Mouse (Mus musculus): Measurements from ENCODE around the gene Gm11562. TPM values are rescaled to one million over a fixed set of nuclear protein-coding genes. Genes with fewer than 3 reads are reported as not detected.
A peak's percentile ranks its signal among the peaks of the same experiment; 100 is the strongest.

The Gm11562 gene
- polyA plus RNA-seq, 1 experiment = not detected

DNA sequence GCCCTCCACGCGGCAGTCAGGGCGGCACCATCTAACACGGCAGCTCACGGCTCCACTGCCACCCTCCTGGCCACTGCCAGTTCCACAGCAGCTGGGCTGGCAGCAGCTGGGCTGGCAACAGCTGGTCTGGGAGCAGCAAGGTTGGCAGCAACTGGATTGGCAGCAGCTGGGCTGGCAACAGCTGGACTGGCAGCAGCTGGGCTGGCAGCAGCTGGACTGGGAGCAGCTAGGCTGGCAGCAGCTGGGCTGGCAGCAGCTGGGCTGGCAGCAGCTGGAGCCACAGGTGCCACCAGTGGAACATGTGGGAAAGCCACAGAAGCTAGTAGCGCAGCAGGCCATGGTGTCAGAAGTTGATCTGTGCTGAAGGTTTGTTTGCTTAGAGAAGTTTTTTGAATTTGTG is 29.3 kb downstream of the Gm11562 start, which contains the start of gene Krtap1-3:
TSS of gene Krtap1-3 (minus strand) at position 359 of the 400 bp plus-strand sequence.
- TF ChIP-seq POLR2A (IDR thresholded peaks at IDR 0.05; ENCODE audit: low read depth, low read length) (no peak), CTCF (IDR thresholded peaks at IDR 0.05; ENCODE audit: borderline replicate concordance, insufficient read depth, low read length) (no peak)
- Histone ChIP-seq H3K4me1 (ENCODE audit: control insufficient read depth, insufficient read depth, low read length) (peaks cover 7% of the 10 kb centered on the region), H3K4me3 (ENCODE audit: insufficient read depth, low read length) (no peak within 1 kb of the TSS), H3K27ac (ENCODE audit: insufficient read depth, low read length) (no peak within 1 kb of the TSS)

DNA sequence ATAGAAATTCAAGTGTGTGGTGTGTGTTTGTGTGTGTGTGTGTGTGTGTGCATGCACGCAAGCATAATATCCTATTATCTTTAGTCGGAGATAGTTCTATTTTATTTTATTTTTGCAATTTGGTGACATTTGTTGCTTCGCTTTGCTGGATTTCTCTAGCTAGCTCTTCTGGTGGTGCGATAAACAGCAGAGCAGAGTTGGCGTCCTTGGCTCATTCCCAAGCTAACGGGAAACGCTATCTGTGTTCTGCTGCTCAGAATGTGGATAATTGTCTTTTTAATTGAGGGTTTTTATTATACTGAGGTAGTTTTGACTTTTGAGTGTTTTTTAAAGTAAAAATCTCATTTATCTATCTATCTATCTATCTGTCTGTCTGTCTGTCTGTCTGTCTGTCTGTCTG is 35.1 kb downstream of the Gm11562 start:
- H3K4me1 ChIP-seq (ENCODE audit: control insufficient read depth, insufficient read depth, low read length) = peaks cover 9% of the 10 kb centered on the region
- no peak overlapping the region for H3K27ac ChIP-seq (ENCODE audit: insufficient read depth, low read length)
- H3K4me3 ChIP-seq (ENCODE audit: insufficient read depth, low read length) = no peak overlapping the region
- TF ChIP-seq CTCF (IDR thresholded peaks at IDR 0.05; ENCODE audit: borderline replicate concordance, insufficient read depth, low read length) = no peak
- TF ChIP-seq POLR2A (IDR thresholded peaks at IDR 0.05; ENCODE audit: low read depth, low read length) = no peak

DNA sequence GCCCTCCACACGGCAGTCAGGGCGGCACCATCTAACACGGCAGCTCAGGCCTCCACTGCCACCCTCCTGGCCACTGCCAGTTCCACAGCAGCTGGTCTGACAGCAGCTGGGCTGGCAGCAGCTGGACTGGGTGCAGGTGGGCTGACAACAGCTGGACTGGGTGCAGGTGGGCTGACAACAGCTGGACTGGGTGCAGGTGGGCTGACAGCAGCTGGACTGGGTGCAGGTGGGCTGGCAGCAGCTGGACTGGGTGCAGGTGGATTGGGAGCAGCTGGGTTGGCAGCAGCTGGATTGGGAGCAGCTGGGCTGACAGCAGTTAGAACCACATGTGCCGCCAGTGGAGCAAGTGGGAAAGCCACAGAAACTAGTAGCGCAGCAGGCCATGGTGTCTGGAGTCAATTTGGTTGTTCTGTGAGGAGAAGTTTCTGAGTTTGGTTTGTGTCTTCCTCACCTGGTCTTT is 37.0 kb downstream of the Gm11562 start, which contains the start of gene Krtap1-4:
TSS of gene Krtap1-4 (minus strand) at position 410 of the 460 bp plus-strand sequence.
- Histone ChIP-seq H3K27ac (ENCODE audit: insufficient read depth, low read length) (no peak within 1 kb of the TSS), H3K4me3 (ENCODE audit: insufficient read depth, low read length) (no peak within 1 kb of the TSS)
- TF ChIP-seq CTCF (IDR thresholded peaks at IDR 0.05; ENCODE audit: borderline replicate concordance, insufficient read depth, low read length) = no peak
- TF ChIP-seq POLR2A (IDR thresholded peaks at IDR 0.05; ENCODE audit: low read depth, low read length) = no peak

DNA sequence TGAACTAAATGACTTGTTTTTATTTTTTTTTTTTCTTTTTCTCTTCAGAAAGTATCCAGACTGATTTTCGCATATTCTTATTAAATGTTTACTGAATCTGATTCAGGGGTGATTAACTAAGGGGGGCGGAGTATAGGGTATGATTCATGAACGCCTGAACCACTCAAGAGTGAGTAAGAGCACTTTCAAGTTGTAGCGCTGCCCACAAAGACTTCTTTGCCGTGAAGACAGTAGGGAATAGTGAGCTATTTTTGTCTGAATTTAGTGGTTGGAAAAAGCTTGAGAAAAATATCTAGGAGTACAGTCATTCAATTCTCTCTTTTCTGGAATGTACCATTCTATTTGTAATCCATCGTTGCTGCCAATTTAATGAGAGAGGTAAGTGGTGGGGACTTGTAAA is 38.7 kb downstream of the Gm11562 start:
- H3K4me1 ChIP-seq (ENCODE audit: control insufficient read depth, insufficient read depth, low read length) = peaks cover 4% of the 10 kb centered on the region
- TF ChIP-seq POLR2A (IDR thresholded peaks at IDR 0.05; ENCODE audit: low read depth, low read length) (no peak), CTCF (IDR thresholded peaks at IDR 0.05; ENCODE audit: borderline replicate concordance, insufficient read depth, low read length) (no peak)
- H3K4me3 ChIP-seq (ENCODE audit: insufficient read depth, low read length) = no peak overlapping the region
- peak overlapping the region; percentile 98 for H3K27ac ChIP-seq (ENCODE audit: insufficient read depth, low read length)

More for the DNA sequence above, 37.0 kb downstream of the Gm11562 start, which contains the start of gene Krtap1-4:
- peaks cover 9% of the 10 kb centered on the region for H3K4me1 ChIP-seq (ENCODE audit: control insufficient read depth, insufficient read depth, low read length)

DNA sequence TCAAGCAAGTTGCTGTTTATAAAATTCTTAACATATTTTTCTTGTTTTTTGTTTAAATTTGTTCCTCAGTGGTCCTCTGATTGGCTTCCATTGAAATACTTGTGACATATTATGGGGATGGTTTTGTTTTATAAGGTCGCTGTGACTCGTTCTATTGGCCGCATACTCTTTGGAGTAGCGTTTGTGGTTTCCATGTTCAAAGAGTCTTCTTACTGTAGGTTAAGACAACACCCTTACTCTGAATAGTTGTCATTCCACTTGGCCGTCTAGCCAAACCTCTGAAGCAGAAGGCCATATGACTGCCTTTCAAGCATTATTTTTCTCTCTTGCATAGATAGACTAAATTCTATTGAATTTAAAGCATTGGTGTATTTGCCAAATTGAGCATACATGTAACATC is 39.2 kb downstream of the Gm11562 start:
- H3K27ac ChIP-seq (ENCODE audit: insufficient read depth, low read length) = peak overlapping the region; percentile 98
- no peak for TF ChIP-seq POLR2A (IDR thresholded peaks at IDR 0.05; ENCODE audit: low read depth, low read length)
- no peak for TF ChIP-seq CTCF (IDR thresholded peaks at IDR 0.05; ENCODE audit: borderline replicate concordance, insufficient read depth, low read length)
- peaks cover 4% of the 10 kb centered on the region for H3K4me1 ChIP-seq (ENCODE audit: control insufficient read depth, insufficient read depth, low read length)
- no peak overlapping the region for H3K4me3 ChIP-seq (ENCODE audit: insufficient read depth, low read length)

DNA sequence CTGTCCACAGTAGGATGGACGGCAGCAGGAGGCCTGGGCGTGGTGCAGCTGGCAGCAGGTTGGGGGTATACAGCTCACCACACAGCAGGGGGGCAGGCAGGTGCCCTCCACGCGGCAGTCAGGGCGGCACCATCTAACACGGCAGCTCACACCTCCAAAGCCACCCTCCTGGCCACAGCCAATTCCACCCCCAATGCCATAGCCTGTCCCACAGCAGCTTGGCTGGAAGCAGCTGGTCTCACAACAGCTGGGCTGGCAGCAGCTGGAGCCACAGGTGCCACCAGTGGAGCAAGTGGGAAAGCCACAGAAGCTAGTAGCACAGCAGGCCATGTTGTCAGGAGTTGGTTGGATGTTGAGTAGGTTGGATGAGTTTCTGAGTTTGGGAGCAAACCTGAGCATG is 39.6 kb downstream of the Gm11562 start, which contains the start of gene Krtap1-5:
TSS of gene Krtap1-5 (minus strand) at position 381 of the 400 bp plus-strand sequence.
- no peak within 1 kb of the TSS for H3K4me3 ChIP-seq (ENCODE audit: insufficient read depth, low read length)
- peak within 1 kb of the TSS; percentile 98 for H3K27ac ChIP-seq (ENCODE audit: insufficient read depth, low read length)
- peaks cover 4% of the 10 kb centered on the region for H3K4me1 ChIP-seq (ENCODE audit: control insufficient read depth, insufficient read depth, low read length)
- no peak for TF ChIP-seq CTCF (IDR thresholded peaks at IDR 0.05; ENCODE audit: borderline replicate concordance, insufficient read depth, low read length)
- TF ChIP-seq POLR2A (IDR thresholded peaks at IDR 0.05; ENCODE audit: low read depth, low read length) = no peak

DNA sequence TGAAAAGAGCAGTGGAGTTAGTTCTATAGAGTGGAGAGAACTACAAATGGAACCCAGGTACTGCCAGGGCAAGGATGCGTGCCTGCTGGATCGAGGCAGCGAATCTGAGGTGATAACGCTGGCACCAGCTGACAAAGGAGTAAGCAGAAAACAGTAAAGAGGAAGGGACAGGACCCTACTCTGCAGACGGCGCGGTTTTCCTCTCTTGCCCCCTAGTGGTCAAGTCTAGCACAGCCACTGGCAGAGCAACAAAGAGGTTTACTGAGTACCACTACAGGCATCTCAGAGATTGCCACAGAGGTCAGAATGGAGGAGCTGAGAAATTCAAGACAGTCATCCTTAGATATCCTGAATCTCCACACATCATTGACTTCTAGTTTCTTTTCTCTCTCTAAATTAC is 46.1 kb downstream of the Gm11562 start:
- Histone ChIP-seq H3K27ac (ENCODE audit: insufficient read depth, low read length) (no peak overlapping the region), H3K4me3 (ENCODE audit: insufficient read depth, low read length) (no peak overlapping the region), H3K4me1 (ENCODE audit: control insufficient read depth, insufficient read depth, low read length) (peaks cover 2% of the 10 kb centered on the region; the same call in 1 of the 2 replicates)
- 0 out of 2 replicates have a peak, but pooled peaks have one; percentile 46 for TF ChIP-seq CTCF (IDR thresholded peaks at IDR 0.05; ENCODE audit: borderline replicate concordance, insufficient read depth, low read length)
- TF ChIP-seq POLR2A (IDR thresholded peaks at IDR 0.05; ENCODE audit: low read depth, low read length) = no peak

DNA sequence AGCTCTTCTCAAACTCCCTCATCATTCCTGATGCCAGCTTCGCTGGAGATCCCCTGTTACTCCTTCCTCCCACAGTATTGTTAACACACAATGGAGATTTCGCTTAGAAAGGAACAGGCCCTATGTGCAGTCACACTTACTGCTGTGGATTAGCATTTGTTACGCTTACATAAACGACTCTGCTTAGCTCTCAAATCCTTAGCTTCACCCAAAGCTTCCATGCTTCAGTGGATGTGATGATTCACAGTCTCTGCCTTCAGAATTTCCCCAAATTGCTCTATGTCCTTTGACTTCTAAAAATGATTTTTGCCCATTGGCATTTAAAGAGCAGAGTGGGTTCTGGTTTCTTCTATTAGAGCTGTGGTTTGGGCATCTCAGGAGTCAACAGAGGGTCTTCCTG is 47.1 kb downstream of the Gm11562 start:
- H3K4me1 ChIP-seq (ENCODE audit: control insufficient read depth, insufficient read depth, low read length) = peaks cover under 1% of the 10 kb centered on the region; the same call in 1 of the 2 replicates
- peak overlapping the region; percentile 81 for H3K27ac ChIP-seq (ENCODE audit: insufficient read depth, low read length)
- no peak overlapping the region for H3K4me3 ChIP-seq (ENCODE audit: insufficient read depth, low read length)
- TF ChIP-seq POLR2A (IDR thresholded peaks at IDR 0.05; ENCODE audit: low read depth, low read length) (no peak), CTCF (IDR thresholded peaks at IDR 0.05; ENCODE audit: borderline replicate concordance, insufficient read depth, low read length) (no peak)

Other genes with a start within 250 kb of the Gm11562 start
- not detected in 2 replicates for gene Krt28, start 245.5 kb downstream of the Gm11562 start, polyA plus RNA-seq (2011; ENCODE audit: insufficient read length, low read depth, missing spikeins)
- 4.0 and 4.5 TPM in 2 replicates for gene Krt10, start 231.1 kb downstream of the Gm11562 start, polyA plus RNA-seq (2011; ENCODE audit: insufficient read length, low read depth, missing spikeins)
- gene Krt12, start 198.2 kb downstream of the Gm11562 start, polyA plus RNA-seq (2011; ENCODE audit: insufficient read length, low read depth, missing spikeins) = not detected in 2 replicates
- gene Krt20, start 182.3 kb downstream of the Gm11562 start, polyA plus RNA-seq (2011; ENCODE audit: insufficient read length, low read depth, missing spikeins) = 1.7 and 3.9 TPM in 2 replicates
- gene Krt23, start 127.3 kb downstream of the Gm11562 start, polyA plus RNA-seq (2011; ENCODE audit: insufficient read length, low read depth, missing spikeins) = not detected in 2 replicates
- gene Krt39, start 99.1 kb downstream of the Gm11562 start, polyA plus RNA-seq (2011; ENCODE audit: insufficient read length, low read depth, missing spikeins) = not detected in 2 replicates
- not detected in 2 replicates for gene Krt40, start 77.3 kb downstream of the Gm11562 start, polyA plus RNA-seq (2011; ENCODE audit: insufficient read length, low read depth, missing spikeins)
- gene Krtap3-3, start 69.6 kb downstream of the Gm11562 start, polyA plus RNA-seq (2011; ENCODE audit: insufficient read length, low read depth, missing spikeins) = not detected in 2 replicates
- not detected in 2 replicates for gene Krtap3-2, start 63.6 kb downstream of the Gm11562 start, polyA plus RNA-seq (2011; ENCODE audit: insufficient read length, low read depth, missing spikeins)
- not detected in 2 replicates for gene Gm11939, start 61.0 kb downstream of the Gm11562 start, polyA plus RNA-seq (2011; ENCODE audit: insufficient read length, low read depth, missing spikeins)
- gene Krtap3-1, start 53.8 kb downstream of the Gm11562 start, polyA plus RNA-seq (2011; ENCODE audit: insufficient read length, low read depth, missing spikeins) = not detected in 2 replicates
- not detected in 2 replicates for gene Krtap1-5, start 39.4 kb downstream of the Gm11562 start, polyA plus RNA-seq (2011; ENCODE audit: insufficient read length, low read depth, missing spikeins)
- gene Krtap1-4, start 36.8 kb downstream of the Gm11562 start, polyA plus RNA-seq (2011; ENCODE audit: insufficient read length, low read depth, missing spikeins) = not detected in 2 replicates
- gene Krtap1-3, start 29.1 kb downstream of the Gm11562 start, polyA plus RNA-seq (2011; ENCODE audit: insufficient read length, low read depth, missing spikeins) = not detected in 2 replicates
- not detected in 2 replicates for gene Krtap9-3, start 22.3 kb downstream of the Gm11562 start, polyA plus RNA-seq (2011; ENCODE audit: insufficient read length, low read depth, missing spikeins)
- gene Gm11938, start 17.1 kb downstream of the Gm11562 start, polyA plus RNA-seq (2011; ENCODE audit: insufficient read length, low read depth, missing spikeins) = not detected in 2 replicates
- not detected in 2 replicates for gene Gm11937, start 10.2 kb downstream of the Gm11562 start, polyA plus RNA-seq (2011; ENCODE audit: insufficient read length, low read depth, missing spikeins)
- not detected in 2 replicates for gene Krtap2-4, start 5.6 kb downstream of the Gm11562 start, polyA plus RNA-seq (2011; ENCODE audit: insufficient read length, low read depth, missing spikeins)
- gene Krtap4-1, start 7.8 kb upstream of the Gm11562 start, polyA plus RNA-seq (2011; ENCODE audit: insufficient read length, low read depth, missing spikeins) = not detected in 2 replicates
- not detected in 2 replicates for gene Krtap4-2, start 14.6 kb upstream of the Gm11562 start, polyA plus RNA-seq (2011; ENCODE audit: insufficient read length, low read depth, missing spikeins)
- not detected in 2 replicates for gene Krtap4-7, start 23.7 kb upstream of the Gm11562 start, polyA plus RNA-seq (2011; ENCODE audit: insufficient read length, low read depth, missing spikeins)
- not detected in 2 replicates for gene Gm11555, start 29.8 kb upstream of the Gm11562 start, polyA plus RNA-seq (2011; ENCODE audit: insufficient read length, low read depth, missing spikeins)
- not detected in 2 replicates for gene Gm11563, start 38.5 kb upstream of the Gm11562 start, polyA plus RNA-seq (2011; ENCODE audit: insufficient read length, low read depth, missing spikeins)
- not detected in 2 replicates for gene Krtap4-6, start 45.5 kb upstream of the Gm11562 start, polyA plus RNA-seq (2011; ENCODE audit: insufficient read length, low read depth, missing spikeins)
- gene Gm14190, start 70.3 kb upstream of the Gm11562 start, polyA plus RNA-seq (2011; ENCODE audit: insufficient read length, low read depth, missing spikeins) = not detected in 2 replicates
- gene Gm14180, start 113.9 kb upstream of the Gm11562 start, polyA plus RNA-seq (2011; ENCODE audit: insufficient read length, low read depth, missing spikeins) = not detected in 2 replicates
- not detected in 2 replicates for gene Gm11595, start 152.5 kb upstream of the Gm11562 start, polyA plus RNA-seq (2011; ENCODE audit: insufficient read length, low read depth, missing spikeins)
- not detected in 2 replicates for gene Krtap4-8, start 160.3 kb upstream of the Gm11562 start, polyA plus RNA-seq (2011; ENCODE audit: insufficient read length, low read depth, missing spikeins)
- not detected in 2 replicates for gene Krtap4-9, start 164.8 kb upstream of the Gm11562 start, polyA plus RNA-seq (2011; ENCODE audit: insufficient read length, low read depth, missing spikeins)
- not detected in 2 replicates for gene Gm11596, start 173.0 kb upstream of the Gm11562 start, polyA plus RNA-seq (2011; ENCODE audit: insufficient read length, low read depth, missing spikeins)
- not detected in 2 replicates for gene Gm11569, start 178.5 kb upstream of the Gm11562 start, polyA plus RNA-seq (2011; ENCODE audit: insufficient read length, low read depth, missing spikeins)
- gene Gm11554, start 184.0 kb upstream of the Gm11562 start, polyA plus RNA-seq (2011; ENCODE audit: insufficient read length, low read depth, missing spikeins) = not detected in 2 replicates
- gene Krtap4-13, start 189.5 kb upstream of the Gm11562 start, polyA plus RNA-seq (2011; ENCODE audit: insufficient read length, low read depth, missing spikeins) = not detected in 2 replicates
- gene Gm11564, start 195.2 kb upstream of the Gm11562 start, polyA plus RNA-seq (2011; ENCODE audit: insufficient read length, low read depth, missing spikeins) = not detected in 2 replicates
- gene 2300003K06Rik, start 217.6 kb upstream of the Gm11562 start, polyA plus RNA-seq (2011; ENCODE audit: insufficient read length, low read depth, missing spikeins) = not detected in 2 replicates
- not detected in 2 replicates for gene Krtap4-16, start 231.2 kb upstream of the Gm11562 start, polyA plus RNA-seq (2011; ENCODE audit: insufficient read length, low read depth, missing spikeins)
- gene Gm11568, start 237.5 kb upstream of the Gm11562 start, polyA plus RNA-seq (2011; ENCODE audit: insufficient read length, low read depth, missing spikeins) = not detected in 2 replicates
- not detected in 2 replicates for gene Gm11559, start 244.0 kb upstream of the Gm11562 start, polyA plus RNA-seq (2011; ENCODE audit: insufficient read length, low read depth, missing spikeins)

Measured in embryonic fibroblast, embryonic 13.5 days (primary cell).